Mouse (Mus musculus) spleen, postnatal 4 days (tissue): ENCODE measurements at regions not wholly inside any gene's neighbourhood (a gene's known extent, or its start where the extent isn't known, plus 50 kb on each side); places are given as distances from the start of the nearest gene placed in this dataset.

ENCODE experiments used
- DNase-seq, 2 experiments: peaks; one replicate each; pipeline ENCODE4 v3.0.0; 2022; ENCODE audit warnings: low spot score in 2 of 2

DNA sequence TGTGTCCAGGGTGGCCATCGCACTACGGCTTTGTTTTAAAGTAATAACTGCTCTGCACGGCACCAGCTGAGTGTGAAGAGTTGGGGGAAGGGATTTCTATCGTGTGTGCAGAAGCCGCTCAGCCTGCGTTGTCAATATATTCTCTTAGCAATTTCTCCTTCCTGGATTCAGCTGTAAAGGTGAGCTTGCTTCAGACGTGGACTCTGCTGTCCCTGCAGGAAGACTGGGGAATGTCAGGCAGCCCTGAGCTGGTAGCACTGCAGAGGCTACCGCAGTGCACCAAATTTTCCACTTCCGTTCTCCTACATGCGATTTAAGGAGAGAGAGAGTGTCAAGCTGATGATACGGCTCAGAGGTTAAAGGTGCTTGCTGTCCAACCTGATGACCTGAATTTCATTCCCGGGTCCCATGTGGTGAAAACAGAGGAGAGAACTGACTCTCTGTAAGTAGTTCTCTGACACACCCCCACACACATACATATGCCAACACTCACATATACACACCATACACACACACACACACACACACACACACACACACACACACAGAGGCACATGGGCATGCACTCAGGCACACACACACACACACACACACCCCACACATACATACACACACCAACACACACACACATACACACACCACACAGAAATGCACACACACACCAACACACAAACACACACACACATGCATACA lies 59.9 kb upstream of the Prelid3b start:
- peak in 1 of 2 experiments; percentile 55 for DNase-seq

DNA sequence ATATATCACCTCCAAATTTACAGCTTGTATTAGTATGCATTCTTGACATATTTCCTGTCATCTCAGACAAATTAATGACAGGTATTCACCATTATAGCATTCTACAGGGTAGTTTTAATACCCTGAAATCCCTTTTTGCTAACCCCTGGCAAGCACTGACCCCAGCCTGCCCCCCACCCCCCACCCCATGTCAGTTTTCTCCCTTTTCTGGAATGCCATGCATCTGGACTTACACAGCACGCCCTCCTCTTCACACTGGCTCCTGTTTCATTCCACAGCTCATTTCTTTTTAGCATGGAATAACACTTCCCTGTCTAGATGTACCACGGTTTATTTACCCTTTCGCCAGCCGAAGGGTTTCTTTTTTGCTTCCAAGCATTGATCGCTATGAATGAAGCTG lies 67.8 kb upstream of the Prelid3b start:
- DNase-seq: no peak

DNA sequence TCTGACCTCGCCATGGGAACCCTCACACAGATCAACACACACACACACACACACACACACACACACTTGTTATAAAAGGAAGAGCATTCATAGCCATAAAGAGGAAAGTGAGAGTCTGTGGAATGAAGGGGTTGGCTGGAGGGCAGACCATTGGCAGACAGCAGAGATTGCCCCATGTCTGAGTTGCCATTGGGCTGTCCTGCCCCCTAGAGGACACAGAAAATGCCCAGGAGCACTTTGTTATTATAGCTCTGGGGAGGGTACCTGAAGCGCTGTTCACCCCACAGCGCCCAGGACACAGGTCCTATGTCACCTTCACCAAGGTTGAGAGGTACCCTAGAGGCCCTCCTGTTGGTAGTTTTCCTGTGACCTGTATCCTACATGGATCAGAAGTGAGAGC lies 74.3 kb upstream of the Prelid3b start:
- peak in 1 of 2 experiments; percentile 58 for DNase-seq

DNA sequence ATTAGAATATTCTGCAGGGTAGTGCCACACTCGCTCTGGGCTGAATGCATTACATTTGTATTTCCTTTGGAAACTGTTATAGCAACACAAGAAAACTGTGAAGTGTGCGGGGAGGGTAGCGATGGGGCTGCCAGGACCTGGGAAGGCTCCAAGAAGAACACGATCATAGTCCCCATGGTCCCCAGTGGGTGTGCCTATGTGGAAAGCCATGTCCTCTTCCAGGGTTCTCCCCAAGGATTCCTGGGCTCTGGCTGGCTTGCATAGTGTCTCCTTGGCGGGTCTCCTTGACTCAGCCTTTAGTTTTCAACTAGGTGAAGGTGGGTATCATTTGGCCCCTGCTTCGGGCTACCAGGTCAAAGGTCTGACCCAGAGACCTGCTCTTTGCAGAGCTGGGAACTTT lies 74.8 kb upstream of the Prelid3b start:
- peak in 1 of 2 experiments; percentile 48 for DNase-seq

DNA sequence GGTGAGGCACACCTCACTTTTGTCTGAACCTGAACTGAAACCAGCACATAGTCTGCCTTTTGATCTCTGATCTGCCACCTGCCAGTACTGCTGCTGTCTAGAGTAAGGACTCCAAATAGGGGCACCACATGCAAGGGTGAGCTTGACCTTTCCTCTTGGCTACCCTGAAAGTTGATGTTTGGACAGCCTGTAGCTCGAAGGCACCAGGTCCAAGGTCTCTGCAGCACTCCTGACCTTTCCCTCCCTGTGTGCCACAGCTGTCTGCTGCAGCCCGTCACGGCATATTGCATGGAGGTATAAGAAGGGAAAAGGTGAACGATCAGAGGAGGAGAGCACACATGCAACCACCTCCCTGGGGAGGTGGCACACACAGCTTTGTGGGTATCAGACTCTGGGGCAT lies 75.9 kb upstream of the Prelid3b start:
- no peak for DNase-seq

DNA sequence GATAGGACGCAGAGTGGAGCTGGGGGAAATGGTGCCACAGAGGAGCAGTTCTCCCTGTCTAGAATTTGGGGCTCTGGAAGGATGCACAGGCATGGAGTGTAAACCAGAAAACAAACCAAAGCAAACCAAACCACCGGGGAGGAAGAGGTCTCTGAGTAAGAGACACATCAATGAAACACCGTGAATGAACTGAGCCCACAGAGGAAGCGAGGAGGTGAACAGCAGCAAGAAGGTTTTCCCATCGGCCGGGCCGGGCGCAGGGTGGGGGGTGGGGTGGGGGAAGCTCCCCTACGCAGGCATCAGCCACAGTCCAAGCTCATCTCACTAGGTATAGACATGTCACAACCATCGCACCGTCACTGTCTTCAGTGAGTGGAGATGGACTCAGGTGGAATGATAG lies 82.9 kb upstream of the Prelid3b start:
- DNase-seq: no peak

DNA sequence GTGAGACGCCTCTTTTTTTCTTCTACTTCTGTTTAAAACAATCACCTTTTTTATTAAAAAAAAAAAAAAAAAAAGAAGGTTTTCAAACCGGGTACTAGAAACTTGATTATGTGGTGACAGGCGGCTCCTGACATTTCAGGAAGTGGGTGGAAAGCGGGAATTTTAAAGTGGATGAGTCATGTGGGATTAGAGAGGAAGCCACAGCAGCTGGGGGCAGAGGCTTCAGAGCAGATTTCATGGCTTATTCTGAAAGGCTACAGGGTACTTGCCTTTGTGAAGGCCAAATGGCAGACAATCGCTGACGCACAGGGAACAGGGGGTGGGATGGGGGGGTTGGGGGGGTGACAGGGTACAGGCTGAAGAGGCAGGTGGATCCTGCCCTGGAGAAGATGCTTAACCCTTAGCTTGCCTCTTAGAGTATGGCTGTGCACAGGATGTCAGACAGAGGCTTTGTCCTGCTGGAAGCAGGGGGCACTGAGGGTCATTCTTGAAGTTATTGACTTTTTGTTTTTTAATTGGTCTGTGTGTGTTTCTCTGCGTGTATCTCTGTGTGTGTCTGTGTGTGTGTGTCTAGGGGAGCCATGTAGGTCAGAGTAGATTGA lies 81.4 kb upstream of the Zfp831 start:
- no peak for DNase-seq

DNA sequence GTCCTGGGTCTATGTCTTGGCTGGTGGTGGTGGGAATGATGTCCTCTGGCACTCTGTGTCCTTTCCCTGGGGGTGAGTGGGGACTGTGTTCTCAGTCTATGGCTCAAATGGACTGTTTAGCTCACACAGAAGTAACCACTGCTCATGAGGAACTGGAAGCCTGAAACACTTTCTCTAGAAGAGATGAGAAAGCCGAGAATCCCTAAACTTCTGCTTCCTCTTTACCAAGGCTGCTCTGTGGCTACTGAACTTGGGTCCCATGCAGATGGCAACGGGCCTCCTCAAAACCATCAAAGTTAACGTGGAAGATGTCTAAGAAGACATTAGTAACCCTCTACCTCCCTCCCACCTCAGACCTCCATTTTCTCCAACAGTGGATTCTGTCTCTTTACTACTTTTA lies 79.4 kb upstream of the Zfp831 start:
- DNase-seq: no peak

DNA sequence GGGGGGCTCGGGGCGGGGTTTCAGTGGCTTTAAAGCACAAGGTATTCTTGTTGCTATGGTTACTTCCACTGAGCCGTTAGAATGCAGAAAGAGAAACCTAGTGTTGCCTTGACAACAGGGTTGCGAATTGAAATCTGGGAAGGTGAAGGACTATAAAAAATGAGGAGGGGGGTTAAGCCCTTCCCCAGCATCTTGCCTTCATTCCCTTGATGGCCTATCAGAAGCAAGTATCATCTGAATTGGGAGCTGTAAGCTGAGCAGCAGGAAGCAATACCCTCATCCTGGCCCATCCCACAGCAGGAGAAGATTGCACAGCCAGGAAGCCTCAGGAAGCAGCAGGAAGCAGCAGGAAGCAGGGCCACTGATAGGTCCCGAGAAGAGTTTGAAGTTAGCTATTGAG lies 78.5 kb upstream of the Zfp831 start:
- DNase-seq: no peak

DNA sequence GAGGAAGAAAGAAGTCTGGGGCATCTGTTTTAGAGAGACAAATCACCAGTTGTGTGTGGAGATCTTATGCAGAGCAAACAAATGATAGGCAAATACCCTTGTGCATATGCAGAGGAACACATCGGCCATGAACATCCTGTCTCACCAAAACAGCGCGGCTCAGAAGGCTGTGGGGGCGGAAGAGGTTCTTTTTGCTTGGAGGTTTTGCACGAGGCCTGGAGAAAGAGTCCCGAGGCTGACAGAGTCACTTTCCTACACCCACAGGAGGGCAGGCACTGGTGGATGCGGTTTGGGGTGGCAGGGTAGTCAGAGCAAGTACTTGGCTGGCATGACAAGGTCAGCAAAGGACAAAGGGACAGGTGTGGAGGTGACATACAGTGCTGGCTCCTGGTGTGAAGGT lies 77.4 kb upstream of the Zfp831 start:
- peak; percentile 26 to 70 for DNase-seq

DNA sequence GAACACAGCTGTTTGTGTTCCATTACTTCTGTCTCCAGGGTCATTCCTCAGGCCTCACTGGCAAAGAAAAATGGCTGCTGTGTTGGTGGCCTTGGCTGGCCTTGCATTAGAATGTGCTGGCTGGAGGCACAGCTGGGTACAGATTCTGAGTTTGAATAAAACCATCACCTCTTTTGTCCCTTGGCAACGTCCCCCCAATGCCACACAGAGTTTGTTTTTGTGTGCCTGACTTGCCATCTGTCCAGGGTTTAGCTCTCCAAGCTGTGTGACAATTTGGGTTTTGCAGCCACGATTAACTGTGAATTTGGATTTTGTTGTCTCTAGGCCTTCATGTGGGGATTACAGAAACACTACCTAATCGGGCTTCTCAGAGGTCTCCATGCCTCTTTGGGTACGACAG lies 76.6 kb upstream of the Zfp831 start:
- DNase-seq: no peak

DNA sequence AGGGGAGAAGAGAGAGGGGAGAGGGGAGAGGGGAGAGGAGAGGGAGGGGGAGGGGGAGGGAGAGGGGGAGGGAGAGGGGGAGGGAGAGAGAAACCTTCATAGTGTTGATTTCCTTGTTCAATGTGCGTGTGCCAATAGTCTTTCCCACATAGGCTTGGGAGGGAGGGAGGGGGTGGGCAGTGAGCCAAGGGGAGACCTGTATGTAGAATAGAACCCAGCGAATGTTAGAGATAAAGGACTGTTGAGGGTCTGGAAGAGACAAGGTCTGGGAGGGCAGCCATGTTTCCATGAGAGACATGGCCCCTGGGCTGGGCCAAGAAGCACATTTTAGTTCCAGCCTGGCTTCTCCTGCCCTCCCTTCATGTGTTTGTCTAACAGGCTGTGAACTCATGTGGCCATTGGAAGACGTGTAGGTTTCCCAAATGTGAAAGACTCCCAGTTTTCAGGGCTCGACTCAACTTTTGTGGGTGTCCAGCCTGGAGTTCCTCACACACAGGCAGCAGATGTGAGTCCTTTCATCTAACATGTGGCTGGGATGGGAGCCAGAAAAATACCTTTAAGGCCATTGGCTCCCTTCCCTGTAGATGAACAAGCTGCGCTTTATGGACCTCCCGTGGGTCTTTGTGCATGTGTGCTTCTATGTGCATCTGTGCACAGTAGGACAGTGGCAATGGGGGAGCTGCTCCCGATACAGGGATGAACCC lies 68.4 kb upstream of the Zfp831 start:
- DNase-seq: no peak

DNA sequence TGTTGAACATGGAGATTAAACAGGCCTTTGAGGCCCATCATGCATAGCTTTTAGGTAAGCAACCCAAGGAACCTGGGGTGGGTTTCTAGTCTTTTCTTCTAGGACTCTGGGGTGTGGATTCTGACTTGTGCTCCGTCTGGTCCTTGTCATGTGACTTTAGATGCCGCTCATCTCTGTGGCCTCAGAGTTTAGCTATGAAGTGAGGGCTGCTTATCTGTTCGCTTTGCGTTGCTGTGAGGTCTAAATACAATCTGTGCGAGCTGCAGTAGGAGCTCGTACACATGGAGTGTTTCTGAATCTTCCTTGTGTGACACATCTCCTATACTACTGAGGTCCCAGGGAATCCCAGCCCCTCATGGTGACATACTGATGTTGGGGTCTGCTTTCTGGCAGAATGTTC lies 67.8 kb upstream of the Zfp831 start:
- no peak for DNase-seq

DNA sequence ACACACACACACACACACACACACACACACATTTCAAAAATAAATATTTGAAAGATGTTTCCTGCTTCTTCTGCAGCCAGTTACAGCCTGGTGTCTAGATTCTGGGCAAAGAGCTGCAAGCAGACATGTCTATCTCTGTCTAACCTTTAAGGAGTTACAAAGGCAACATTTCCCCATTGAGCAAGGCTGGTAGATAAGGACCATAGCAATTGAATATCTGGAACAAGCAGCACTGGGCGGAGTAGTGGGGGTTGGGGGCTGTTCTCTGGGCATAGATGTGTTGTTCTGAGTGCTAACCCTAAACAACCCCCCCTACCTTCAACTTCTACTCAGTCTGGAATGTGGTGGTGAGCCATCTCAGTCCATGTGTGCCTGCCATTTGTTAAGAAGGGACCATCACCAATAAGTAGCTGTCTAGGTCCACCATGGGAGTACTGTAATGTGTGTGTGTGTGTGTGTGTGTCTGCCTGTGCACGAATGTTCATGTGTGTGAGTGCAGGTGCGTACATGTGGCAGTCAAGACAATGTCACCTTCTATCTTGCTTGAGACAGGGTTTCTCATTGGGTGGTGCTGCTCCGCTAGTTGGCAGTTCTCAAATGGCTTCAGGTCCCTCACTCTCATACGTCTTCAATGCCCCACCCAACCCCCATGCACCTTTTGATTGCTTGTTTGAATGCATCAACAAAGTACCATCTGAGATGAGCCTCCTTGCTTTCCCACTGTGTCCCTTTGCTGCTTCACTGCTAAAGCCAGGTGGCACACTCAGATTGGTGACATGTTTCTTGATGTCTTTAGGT lies 62.2 kb upstream of the Zfp831 start:
- no peak for DNase-seq

DNA sequence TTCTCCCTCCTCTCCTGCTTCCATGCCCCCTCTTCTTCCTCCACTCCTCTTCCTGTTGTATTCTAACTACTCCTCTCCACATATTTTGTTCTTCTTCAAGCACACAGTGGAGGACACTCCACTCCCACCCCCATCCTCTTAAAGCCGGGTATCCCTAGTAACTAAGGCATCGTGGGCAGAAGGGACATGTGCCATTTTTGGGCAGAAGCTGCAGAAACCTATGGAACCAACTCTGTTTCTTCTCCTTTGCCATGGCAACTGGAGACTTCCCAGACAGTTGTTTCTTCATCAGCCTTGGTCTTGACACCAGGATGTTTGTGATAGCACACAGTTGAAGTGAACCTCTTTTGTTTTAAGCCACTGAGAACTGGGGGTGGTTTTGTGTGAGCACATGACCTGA lies 59.1 kb upstream of the Zfp831 start:
- no peak for DNase-seq
